Mouse (Mus musculus) E14TG2a.4 (cell line): ENCODE data around the gene Nedd4.

ENCODE experiments used
- CTCF ChIP-seq: conservative IDR thresholded peaks from 2 replicates; pipeline ENCODE4 v1.5.1; 2014; ENCODE audit warnings: low read length
- NANOG ChIP-seq: IDR thresholded peaks from 2 replicates; pipeline ENCODE4 v1.6.1; 2014; ENCODE audit warnings: borderline replicate concordance, low read length, mixed read lengths
- POU5F1 ChIP-seq: IDR thresholded peaks from 2 replicates; pipeline ENCODE4 v1.6.1; 2014; ENCODE audit warnings: low read length, borderline replicate concordance

- TF ChIP-seq CTCF (no peak), POU5F1 (no peak), NANOG (no peak)
Observed at GRCm38 (mm10) chr9:72780694-72781093, 118.5 kb downstream of the Nedd4 start.
